Mouse (Mus musculus): ENCODE measurements around the gene Ubap2. TPM values are rescaled to one million over a fixed set of nuclear protein-coding genes. Genes with fewer than 3 reads are reported as not detected.

Gene Ubap2
- polyA plus RNA-seq, 1 experiment from 2014 or later: 88.9 TPM

DNA sequence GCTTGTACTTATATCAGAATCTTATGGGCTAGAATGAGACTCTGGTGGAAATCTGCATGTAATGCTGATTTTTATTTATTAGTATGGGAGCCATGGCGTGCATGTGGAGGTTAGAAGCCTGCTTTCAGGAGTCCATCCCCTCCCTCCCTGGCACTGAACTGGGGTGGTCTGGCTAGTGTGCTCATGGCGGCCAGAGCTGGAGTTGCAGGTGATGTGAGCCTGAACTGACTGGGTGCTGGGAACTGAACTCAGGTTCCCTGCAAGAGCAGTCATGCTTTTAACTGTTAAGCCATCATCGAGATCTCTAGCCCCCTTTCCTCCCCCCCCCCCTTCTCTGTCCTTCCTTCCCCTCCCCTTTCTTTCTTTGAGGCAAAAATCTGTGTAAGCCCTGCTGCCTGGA lies 125.1 kb downstream of the Ubap2 start:
- Histone ChIP-seq H3K4me3 (no peak overlapping the region), H3K9me3 (no peaks in the 10 kb centered on the region), H3K4me1 (no peaks in the 10 kb centered on the region), H3K27ac (no peak overlapping the region), H3K27me3 (ENCODE audit: poor library complexity, severe bottlenecking) (no peaks in the 10 kb centered on the region), H3K36me3 (replicated peaks) (peaks cover 51% of the 10 kb centered on the region)
- no peak for DNase-seq (ENCODE audit: extremely low spot score, low spot score)
- WGBS: 83% methylated on average over 3 of the region's 3 CpGs

Other genes with a start within 250 kb of the Ubap2 start
- gene Aqp7, start 227.0 kb downstream of the Ubap2 start, polyA plus RNA-seq (2016; fragmentation: Nextera tagmentation; extraction: Ambion mirVana): 0.06 and 0.07 TPM in 2 replicates
- 4.6 and 4.9 TPM in 2 replicates for gene Aqp3, start 177.0 kb downstream of the Ubap2 start, polyA plus RNA-seq (2016; fragmentation: Nextera tagmentation; extraction: Ambion mirVana)
- gene Nol6, start 150.7 kb downstream of the Ubap2 start, polyA plus RNA-seq (2016; fragmentation: Nextera tagmentation; extraction: Ambion mirVana): 34.3 and 36.9 TPM in 2 replicates
- gene Ube2r2, start 139.4 kb downstream of the Ubap2 start, polyA plus RNA-seq (2016; fragmentation: Nextera tagmentation; extraction: Ambion mirVana): 74.6 and 82.1 TPM in 2 replicates
- 60.7 and 62.5 TPM in 2 replicates for gene Dcaf12, start 39.7 kb upstream of the Ubap2 start, polyA plus RNA-seq (2016; fragmentation: Nextera tagmentation; extraction: Ambion mirVana)
- gene Ubap1, start 73.9 kb upstream of the Ubap2 start, polyA plus RNA-seq (2016; fragmentation: Nextera tagmentation; extraction: Ambion mirVana): 65.7 and 66.5 TPM in 2 replicates
- gene Kif24, start 189.7 kb upstream of the Ubap2 start, polyA plus RNA-seq (2016; fragmentation: Nextera tagmentation; extraction: Ambion mirVana): 16.2 and 17.7 TPM in 2 replicates
- 65.4 and 67.8 TPM in 2 replicates for gene Nudt2, start 190.0 kb upstream of the Ubap2 start, polyA plus RNA-seq (2016; fragmentation: Nextera tagmentation; extraction: Ambion mirVana)
- gene AI464131, start 227.9 kb upstream of the Ubap2 start, polyA plus RNA-seq (2016; fragmentation: Nextera tagmentation; extraction: Ambion mirVana): 6.3 and 7.1 TPM in 2 replicates
- 3.8 and 6.1 TPM in 2 replicates for gene 1110017D15Rik, start 242.2 kb upstream of the Ubap2 start, polyA plus RNA-seq (2016; fragmentation: Nextera tagmentation; extraction: Ambion mirVana)